Mouse (Mus musculus) activated CD4-positive, CD25-positive, alpha-beta regulatory T cell, adult 4 months (primary cell): ENCODE measurements around the gene Topbp1. TPM values are rescaled to one million over a fixed set of nuclear protein-coding genes. Genes with fewer than 3 reads are reported as not detected.

ENCODE experiments used
- ATAC-seq: one replicate; pipeline ENCODE4 v1.8.0; 2017
- polyA plus RNA-seq, 2 experiments: library from polyadenylated mRNA; unstranded; fragments of 100-300 nt; shearing (Covaris generic); gene quantifications; one replicate each; pipeline ENCODE4 v1.2.1; 2017

The Topbp1 gene
- polyA plus RNA-seq, 2 experiments from 2014 or later = 26.2 to 30.4 TPM

DNA sequence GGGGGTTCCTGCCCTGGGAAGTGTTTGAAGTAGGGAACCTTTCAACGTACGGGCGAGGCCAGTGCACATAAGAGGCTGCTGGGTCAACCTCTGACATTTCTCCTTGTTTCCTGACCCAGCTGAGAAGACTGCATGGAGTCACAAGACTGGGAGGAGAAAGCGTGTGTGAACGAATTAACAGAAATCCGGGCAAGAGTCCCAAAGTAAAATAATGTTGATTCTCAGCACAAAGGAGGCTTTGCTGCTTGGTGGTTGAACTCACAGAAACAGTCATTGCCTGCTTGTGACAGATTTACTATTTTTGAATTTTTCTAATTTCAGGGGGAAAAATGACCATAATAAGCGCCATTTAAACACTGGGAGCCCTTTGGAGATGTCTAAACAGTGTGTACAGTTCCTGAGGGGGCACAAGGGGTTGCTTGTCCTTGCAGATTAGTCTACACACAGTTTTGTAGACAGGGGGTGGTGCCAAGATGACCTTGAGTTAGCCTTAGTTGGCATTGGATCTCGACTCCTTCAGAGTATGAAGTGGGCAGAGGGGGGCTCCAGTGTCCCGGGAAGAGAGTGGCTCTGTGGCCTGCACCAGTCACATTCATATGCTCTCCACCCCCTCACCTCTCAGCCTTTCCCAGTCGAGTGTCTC lies 82.1 kb downstream of the Topbp1 start:
- no peak for ATAC-seq

DNA sequence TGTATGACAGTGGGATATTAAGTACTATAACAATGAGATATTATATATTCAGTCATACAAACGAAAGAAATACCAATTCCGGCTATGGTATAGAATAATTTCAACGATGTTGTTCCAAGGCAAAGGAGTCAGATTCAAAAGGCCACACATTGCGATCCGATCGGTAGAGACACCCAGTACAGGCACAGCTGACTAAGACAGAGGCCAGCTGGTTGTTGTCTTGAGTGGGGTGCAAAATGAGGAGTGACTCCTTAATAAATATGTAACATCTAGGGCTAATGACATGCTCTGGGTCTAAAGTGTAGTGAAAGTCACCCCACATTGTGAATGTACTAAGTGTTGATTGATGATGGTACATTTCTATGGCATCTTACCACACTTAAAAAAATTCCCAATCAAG lies 84.2 kb downstream of the Topbp1 start:
- ATAC-seq = no peak

DNA sequence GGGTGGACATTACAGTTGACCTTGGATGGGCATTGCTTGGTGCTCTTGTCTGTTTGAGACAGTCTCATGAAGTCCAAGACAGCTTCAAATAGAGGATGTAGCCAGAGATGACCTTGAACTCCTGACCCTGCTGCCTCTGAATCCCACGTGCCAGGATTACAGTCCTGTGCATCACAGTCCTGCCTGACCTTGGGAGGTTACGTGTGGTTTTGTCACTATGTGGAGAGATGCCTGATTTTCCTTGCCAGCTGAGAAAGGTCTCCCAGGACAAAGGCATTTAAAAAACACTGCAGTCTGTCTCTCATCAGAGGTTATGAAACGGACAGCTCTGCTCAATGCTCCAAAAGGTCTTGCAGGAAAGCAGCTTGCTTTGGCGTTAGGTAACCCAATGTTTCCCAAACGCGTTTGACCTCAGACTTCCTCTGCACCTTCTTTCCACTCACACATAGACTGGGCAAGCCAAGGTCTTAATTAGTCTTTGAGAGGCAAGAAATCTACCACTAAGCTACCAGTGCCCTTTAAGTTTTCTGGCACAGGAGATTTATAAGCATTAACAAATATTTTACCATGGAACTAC lies 86.9 kb downstream of the Topbp1 start:
- ATAC-seq = no peak

DNA sequence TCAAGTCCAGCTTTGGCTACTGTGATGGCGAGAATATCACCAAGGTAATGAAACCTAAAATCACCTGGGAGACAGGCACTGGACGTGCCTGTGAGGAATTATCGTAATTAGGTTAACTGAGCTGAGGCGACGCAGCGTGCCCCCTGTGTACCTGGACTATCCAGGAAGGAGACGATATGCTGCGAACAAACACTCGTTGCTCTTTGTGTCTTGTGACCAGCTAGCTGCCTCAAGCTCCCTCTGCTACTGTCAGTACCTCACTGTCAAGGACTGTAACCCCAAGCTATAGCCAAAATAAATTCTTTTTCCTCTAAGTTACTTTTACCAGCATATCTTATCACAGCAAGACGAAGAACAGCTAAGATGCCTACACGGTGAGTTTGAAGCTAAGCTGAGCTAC lies 88.2 kb downstream of the Topbp1 start:
- ATAC-seq = no peak

DNA sequence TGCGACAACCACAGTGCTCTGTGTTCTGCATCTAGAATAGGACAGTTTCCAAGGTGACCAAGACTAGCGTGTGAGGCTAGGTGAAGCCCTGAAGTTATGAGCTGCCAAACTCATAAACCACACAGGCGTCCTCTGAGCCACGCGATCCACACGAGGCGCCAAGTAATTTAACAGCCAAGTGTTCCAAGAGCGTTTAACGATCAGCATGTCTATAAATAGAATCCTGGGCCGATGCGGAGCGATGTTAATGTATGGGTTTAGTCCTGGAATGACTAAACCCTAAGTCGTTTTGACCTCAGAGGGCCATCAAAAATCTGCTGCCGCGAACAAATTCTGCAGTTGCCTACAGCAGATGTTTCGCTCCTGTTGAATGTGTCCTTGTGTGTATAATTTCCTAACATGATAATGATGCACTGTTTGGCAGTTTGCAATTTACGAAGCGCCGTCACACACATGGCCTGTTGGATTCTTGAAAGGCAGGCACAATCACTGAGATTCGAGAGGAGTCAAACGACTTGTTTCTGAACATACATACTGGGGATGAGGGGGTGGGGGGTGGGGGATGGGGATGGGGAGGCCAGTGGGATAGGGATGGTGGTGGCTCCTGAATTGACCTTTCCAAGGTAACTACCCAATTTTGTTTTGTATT lies 93.6 kb downstream of the Topbp1 start:
- no peak for ATAC-seq

Other genes starting within 250 kb of the Topbp1 start
- 1 to 10 TPM in 1 of 2 experiments, under 1 TPM in 1; 0.09 to 4.9 TPM for gene Rab6b, start 193.4 kb upstream of the Topbp1 start, polyA plus RNA-seq
- gene Srprb, start 103.1 kb upstream of the Topbp1 start, polyA plus RNA-seq = 10 to 100 TPM; 22.9 to 28.7 TPM
- gene Gm20425, start 74.9 kb upstream of the Topbp1 start, polyA plus RNA-seq = 1 to 10 TPM; 1.1 to 1.2 TPM
- 1 to 10 TPM; 1.3 to 1.9 TPM for gene Trf, start 74.8 kb upstream of the Topbp1 start, polyA plus RNA-seq
- gene 1300017J02Rik, start 133 bp upstream of the Topbp1 start, polyA plus RNA-seq = under 1 TPM in 1 of 2 experiments, not detected in 1; 0.93 TPM
- gene Cdv3, start 60.6 kb downstream of the Topbp1 start, polyA plus RNA-seq = 100 to 1,000 TPM in 1 of 2 experiments, 10 to 100 TPM in 1; 72.7 to 110 TPM
- gene Bfsp2, start 175.2 kb downstream of the Topbp1 start, polyA plus RNA-seq = 1 to 10 TPM in 1 of 2 experiments, under 1 TPM in 1; 0.97 to 2.4 TPM